Mouse (Mus musculus): ENCODE results near the gene Bahcc1.

DNA sequence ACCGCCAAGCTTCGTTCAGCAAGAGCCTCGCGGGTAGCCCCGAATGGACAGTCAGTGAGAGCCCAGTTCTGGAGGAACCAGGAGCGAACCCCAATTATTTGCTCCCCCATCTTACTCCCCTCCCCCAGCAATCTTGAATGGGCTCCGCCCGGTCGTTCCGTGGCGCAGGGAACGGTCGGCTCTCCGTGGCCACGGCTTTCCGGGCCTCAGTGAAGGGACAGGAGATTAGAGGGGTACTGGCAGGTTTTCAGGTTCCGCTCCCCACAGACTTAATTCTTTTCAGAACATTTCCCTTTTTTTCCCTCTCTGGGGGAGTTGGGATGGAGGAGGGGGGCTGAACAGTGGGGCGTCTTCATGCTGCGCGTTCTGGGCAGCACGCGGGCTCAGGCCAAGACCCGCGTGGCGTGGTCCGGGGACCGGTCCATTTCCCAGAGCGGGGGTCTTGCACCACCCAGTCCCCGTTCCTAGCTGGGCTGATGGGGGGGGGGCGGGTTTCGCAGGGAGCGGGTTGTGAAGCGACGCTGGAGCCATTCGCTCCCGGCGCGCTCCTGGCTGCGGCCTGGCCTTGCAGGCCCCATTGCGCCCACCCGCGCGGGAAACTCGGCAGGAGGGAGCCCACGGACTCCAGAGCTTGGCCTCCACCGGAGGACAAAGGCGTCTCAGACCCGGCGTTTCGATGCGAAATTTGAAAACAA lies 841 bp downstream of the Bahcc1 start:
- TF ChIP-seq CTCF (conservative IDR thresholded peaks at IDR 0.05 in 1 of 2, IDR thresholded peaks at IDR 0.05 in 1 of 2; ENCODE audit: low read depth in 2 of 2, low read length in 2 of 2) (no peak), ELF1 (IDR thresholded peaks at IDR 0.05; ENCODE audit: low read depth, low read length) (no peak), MAX (IDR thresholded peaks at IDR 0.05; ENCODE audit: low read length) (no peak)
